Mouse (Mus musculus) lung, postnatal 10 days (tissue): ENCODE results near the gene Srl.
A peak's percentile ranks its signal among the peaks of the same experiment; 100 is the strongest.
"Not testable (repeated sequence)": the region's sequence is repeated elsewhere in the genome, so short reads cannot be mapped to it uniquely, and the experiment has no call there.

Source experiments
- DNase-seq: peaks from one replicate; pipeline ENCODE4 v3.0.0; 2021

Srl gene

DNA sequence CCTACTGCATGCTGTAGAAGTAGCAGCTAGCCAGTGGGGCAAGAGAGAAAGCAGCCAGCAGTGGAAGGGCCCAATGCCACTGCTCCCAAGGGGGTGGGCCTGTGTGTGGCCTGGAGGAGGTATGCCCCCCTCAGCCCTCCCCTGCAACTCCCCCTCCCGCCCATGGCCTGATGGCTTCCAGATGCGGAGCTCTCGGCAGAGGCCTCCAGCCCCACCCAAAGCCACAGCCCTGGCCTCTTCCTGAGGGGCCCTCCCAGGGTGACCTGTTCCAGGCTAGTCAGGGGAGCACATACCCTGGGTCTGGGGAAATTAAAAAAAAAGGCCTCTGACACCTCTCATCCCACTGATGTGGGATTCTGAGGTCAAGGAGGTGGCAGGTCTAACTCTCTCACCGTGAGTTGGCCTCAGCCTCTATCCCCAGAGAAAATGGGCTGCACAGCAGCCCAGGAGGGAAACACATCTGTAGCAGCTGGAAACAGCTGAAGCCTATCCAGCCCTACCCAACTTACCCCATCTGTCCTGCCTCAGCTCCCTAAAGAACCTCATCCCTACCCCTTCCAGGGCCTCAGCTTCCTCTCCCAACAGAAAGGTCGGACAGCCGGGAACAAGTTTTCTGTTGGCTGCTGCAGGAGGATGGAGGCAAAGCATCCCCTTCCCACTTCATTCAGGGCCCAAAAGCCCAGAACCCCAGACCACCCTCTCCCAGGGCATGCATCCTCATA is 11.4 kb upstream of the Srl start:
- DNase-seq = peak; percentile 42

DNA sequence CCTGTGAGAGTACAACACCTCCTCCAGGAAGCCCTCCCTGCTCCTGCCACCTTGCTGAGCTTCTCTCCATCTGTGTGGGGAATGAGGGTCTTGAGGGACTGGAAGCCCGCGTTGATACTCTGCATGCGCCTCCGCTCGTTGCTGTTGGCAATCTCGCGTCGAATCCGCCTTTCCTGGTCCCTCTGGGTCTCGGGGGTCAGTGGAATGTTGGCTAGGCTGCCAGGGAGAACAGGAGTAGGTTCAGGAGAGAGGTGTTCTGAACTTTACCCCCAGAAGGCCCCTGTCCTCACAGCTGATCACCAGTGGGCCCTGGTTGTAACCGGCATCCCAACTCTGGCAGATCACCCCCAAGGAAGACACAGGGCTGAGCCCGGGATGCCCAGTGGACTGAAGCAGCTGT is 10.3 kb upstream of the Srl start:
- DNase-seq = no peak

DNA sequence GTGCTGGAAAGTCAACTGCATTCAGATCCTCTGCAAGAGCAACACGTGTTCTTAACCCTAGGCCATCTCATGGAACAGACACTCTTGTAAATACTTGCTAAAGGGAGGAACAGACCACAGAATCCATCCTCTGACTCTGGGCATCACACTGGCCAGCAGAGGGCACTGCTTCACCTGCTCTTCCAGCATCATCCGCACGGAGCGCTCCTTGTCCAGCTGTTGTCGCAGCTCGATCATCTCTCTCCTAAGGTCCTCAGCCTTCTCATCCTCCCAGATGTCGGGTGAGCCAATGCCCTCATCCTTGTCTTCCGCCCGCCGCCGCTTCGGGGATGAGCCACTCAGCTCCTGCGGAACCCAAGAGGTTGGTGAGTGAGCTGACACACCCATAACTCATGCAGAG is 9.4 kb upstream of the Srl start:
- peak; percentile 83 for DNase-seq

DNA sequence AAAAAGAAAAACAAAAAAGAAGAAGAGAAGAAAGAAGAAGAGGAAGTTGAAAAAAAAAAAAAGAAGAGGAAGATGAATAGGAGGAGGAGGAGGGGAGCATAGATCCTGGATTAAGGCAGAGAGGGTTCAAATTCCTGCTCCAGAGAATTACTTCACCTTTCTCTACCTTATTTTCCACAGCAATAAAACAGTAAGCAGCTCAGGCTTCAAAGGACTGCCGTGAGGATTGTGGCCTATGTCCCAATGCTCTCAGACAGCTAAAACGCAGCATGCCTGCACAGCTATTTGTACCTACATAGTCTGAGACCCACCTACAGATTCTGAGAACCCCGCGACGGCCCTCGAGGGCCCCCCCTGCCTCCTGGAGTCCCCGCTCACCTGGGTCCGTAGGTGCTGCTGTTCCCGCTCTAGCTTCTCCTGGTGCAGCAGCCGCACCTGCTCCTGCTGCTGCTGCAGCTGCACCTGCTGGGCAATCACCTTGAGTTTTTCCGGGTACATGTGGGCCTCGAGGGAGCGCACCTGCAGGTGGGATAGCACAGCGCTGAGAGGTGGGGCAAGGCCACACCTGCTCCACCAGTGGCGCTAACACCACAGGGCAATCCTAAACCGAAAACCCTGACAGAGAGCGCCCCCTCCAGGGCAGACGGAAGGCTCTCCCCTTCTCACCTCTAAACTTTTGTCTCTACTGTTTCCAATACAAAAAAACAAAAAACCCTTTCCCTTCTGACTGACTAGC is 7.5 kb upstream of the Srl start:
- DNase-seq = no peak

DNA sequence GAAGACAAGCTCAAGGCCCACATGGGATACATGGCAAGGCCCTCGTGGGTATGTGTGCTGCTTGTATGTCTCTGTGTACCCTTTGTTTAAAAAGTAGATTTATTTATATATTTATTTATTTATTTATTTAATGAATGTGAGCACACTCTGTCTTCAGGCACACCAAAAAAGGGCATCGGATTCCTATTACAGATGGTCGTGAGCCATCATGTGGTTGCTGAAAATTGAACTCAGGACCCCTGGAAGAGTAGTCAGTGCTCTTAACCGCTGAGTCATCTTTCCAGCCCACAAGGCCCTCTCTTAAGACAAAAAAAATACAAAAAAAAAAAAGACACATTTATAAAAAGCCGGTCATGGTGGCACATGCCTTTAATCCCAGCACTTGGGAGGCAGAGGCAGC is 6.0 kb upstream of the Srl start:
- no peak for DNase-seq

DNA sequence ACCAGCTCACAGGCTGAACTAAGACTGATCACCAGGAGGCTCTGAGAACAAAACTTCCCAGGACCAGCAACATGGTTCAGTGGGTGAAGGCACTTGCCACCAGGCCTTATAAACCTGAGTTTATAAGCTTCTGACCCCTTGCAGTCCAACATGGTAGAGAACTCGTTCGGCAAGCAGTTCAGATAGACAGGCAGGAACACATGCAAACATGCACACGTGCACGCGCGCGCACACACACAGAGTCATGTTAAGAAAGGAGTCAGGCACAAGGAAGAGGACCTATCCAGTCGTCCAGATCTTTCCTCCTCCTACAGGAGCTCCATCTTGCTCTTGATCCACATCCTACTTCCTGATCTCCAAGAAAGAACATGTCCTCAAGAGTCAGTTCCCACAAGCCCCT is 5.2 kb upstream of the Srl start:
- DNase-seq = no peak

DNA sequence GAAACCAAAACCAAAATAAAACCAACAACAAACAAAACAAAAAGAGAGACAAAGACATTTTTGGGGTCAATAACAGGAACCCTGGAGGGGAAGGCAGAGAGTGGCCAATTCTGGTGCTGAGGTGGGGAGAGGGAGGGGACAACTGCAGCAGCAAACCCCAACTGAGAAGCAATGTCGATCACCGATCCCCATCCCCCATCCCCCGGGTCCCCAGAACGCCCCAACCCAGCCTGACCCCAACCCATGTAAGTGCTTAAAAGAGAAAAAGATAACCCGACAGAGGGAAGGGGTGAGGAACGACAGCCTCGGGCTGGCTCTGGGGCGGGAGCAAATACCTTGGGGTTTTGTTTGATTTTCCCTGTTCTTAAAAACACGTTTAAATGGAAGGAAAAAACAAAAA is 3.2 kb upstream of the Srl start:
- DNase-seq = no peak

DNA sequence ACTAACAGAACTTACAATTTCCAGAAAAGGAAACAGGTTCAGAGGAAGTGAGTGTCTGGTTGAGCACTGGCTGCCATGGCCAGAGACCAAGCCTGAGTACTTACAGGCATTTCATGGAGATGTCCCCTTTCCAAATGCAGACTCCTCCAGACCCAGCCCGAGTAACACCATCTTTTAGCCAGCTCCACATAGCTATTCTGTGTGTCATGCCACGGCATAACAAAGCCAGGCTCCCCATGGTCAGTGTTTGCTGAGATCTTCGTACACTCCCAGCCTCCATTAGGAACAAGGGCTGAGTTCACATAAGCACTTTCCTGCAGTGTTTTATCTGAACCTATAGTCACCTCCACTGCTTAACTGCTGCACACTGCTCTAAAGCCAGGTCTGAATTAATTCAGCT is 1.6 kb upstream of the Srl start:
- DNase-seq = no peak

DNA sequence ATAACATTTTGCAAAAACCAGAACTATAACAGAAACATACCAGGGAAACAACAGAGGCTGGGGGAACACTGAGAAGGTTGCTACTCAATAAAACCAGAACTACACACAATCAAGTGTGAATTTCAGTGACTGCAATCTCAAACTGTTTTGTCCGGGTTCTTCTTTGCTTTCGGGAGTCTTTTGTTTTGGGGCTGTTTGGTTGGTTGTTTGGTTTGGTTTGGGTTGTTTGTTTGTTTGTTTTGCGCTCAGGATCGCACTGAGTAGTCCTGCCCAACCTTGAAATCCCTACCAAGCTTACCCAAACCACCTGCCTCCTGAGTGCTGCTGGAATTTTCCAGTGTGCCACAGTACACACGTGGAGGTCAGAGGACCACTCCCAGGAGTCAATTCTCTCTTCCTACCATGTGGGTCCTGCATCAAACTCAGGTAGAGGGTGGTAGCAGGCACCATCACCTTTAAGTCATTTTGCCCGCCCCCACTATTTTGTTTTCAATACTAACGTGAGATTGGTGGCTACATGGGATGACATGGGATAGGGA is 689 bp upstream of the Srl start:
- DNase-seq = no peak

DNA sequence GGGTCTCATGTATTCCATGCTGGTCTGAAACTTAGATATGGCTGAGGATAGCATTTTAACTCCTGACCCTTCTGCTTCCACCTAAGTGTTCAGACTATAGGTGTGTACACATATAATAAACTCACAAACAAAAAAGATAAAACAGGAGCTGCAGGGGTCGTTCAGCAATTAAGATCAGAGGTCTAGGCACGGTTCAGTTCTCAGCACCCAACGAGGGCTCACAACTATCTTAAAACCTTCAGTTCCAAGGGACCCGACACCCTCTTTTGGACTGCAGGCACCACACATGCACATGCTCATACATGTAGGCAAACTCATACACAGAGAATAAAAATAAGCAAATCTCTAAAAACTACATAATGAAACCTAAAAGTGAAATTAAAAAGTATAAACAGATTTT is 583 bp downstream of the Srl start:
- no peak for DNase-seq

DNA sequence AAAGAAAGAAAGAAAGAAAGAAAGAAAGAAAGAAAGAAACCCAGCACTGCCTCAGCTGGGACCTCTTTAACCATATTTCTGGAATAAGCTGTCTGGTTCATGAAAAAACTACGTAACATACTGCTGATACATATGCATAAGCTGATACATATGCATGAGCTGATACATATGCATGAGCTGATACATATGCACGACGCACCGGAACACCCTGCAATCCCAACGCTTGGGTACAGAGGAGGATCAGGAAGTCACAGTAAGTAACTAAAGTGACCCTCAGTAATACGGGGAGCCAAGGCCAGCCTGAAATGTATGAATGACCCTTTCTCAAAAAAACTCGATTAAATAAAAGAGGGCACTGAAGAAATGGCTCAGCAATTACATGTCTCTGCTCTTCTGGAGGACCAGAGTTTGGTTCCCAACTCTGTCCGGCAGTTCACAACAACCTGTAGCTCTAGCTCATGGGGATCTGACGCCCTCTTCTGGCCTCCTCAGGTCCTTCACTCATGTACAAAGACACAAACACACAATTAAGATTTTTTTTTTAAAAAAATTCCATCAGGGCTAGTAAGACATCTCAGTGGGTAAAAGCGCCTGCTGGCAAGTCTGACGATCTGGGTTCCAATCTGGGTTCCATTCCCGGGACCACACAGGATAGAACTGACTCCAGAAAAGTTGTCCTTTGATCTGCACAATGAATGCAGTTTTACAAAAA is 1.4 kb downstream of the Srl start:
- DNase-seq = no peak

DNA sequence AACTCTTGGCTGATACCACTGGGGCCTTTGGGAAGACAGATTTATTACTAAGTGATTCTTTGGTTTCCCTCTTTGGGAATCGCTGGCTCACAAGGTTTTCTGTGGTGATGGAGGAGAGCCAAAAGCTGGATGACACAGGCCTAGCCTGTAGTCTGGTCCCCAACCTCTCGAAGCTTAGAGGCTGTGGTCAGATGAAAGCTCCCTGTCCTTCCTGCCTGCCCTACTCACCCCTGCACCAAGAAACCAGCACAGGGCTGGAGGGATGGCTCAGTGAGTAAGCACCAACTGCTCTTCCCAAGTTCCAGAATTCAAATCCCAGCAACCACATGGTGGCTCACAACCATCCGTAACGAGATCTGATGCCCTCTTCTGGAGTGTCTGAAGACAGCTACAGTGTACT is 2.1 kb downstream of the Srl start:
- no peak for DNase-seq

DNA sequence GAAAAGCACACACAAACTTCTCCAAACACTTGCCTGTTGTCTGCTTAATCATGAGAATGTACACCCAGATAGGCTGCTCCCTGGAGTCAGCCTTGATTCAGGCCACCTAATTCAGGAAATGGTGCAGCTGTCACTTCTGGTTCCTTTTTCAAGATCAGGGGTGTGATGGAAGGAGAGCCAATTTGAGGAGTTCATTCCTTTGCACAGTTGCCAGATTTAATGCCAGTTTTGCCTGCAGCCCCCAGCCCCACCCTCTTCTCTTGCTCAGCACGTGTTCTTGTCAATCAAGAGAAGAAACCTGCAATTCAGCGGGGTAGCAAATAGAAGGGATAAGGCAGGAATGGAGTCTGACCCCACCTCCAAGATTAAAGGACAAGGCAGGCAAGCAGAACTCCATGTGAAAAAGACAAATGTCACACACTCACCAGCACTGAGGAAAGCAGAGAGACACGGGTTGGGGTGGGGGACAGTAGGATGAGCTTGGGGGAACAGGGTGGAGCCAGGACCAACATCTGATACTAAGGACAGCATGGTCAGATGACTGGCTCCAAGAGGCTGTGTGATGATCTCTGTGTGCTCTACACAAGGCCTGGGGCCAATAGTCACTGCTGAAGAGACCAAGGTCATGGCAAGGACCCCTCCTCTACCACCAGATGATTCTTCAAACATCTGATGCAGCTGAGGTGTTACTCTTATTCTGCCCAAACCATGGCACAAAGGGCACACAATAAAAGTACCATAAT is 3.8 kb downstream of the Srl start:
- no peak for DNase-seq

DNA sequence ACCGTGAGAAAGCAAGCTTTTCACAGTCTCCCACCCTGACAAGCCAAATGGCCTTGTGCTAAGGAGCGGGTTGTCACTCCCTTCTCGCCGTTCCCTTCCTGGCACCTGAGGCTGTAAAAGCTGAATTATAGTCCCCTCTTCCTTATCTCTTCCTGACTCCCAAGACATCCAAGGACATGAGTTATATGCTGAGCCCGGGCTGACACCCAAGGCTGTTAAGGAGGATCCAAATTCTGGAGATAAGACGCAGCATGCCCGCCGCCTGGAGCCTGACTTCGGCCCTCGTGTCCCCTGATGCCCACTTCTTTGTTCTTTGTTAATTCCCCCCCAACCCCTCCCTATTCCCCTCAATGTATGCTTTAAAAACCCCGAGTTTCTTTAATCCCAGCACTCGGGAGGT is 14.2 kb downstream of the Srl start:
- not testable (repeated sequence) for DNase-seq

DNA sequence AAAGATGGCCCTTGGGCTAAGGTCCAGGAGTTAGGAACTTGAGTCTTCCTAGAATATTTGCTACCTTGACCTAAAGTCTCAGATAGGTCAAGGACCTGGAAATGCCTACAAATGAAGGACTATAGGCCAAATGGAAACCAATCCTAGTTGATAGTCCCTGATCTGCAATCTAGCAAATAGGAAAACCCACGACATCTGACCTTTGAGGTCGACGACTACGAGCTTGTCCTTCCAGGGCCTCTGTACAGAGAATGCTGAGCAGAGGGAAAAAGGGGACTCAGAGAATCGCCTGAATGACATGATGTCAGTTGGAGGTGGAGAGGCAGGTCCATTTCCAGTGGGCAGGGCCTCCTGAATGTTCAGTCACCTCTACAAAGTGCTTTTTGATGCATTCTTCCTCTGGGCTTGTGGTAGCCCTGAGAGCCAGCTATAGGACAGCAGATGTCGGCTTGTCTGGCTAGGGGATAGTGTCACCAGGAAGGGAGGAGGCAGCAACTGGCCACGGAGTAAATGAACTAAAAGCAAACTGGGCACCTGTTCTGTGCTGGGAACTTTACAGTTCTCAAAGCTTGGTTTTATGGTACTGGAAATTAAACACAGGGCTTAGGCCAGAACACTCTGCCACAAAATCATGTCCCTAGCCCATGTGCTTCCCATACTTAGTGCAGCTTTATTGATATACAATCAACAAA is 18.2 kb downstream of the Srl start:
- no peak for DNase-seq

DNA sequence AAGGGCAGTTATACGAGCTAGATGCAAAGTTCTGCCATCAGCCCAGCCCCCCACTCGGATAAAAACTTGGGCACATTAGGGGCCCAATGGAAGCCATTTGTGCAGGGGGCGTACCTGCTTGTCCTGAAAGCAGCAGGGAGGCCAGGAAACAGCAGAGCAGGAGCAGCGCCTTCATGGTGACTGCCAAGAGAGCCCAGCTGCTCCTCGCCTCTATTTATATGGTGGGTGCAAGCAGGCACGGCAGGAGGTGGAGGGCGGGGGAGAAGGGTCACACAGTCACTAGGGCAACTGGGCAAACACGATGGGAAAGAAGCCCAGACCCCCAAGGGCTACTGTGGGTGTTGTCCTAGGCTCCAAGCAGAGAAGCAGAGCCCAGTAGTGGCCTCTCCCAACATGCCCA is 18.7 kb downstream of the Srl start:
- DNase-seq = no peak

DNA sequence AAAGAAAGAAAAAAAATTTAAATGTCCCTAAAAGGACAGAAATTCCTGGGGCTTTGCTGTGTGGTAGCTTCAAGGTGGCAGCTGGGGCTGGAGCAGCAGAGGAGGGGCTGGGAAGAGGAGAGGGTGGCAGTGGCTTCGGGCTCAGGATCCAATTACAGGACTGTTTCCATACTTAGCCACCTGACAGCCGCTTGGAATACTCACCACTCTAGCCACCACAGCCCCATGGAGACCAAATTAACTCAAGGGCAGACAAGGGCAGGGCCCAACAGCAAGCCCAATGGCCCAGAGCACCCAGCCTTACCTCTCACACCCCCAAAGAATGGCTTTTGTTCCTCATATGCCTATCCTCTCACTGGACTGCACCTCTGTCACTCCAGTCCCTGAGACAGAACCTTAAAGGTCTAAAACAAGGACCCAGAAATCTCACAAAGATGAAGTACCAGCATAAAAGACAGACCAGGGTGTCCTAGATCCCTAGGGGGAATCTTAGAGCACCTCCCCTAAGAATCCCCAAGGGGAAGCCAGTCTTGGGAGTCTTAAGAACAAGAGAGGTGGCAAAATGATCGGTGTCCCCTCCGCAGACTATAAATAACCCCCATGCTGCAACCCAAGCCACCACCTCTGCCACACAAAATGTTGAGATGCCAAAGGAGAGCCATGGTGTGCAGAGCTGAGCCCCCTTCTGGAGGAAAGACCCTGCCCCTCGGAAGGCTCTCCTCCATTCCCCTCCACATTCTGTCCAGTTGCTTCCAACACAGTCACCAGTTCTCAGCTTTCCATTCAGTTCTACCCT is 19.7 kb downstream of the Srl start:
- no peak for DNase-seq

DNA sequence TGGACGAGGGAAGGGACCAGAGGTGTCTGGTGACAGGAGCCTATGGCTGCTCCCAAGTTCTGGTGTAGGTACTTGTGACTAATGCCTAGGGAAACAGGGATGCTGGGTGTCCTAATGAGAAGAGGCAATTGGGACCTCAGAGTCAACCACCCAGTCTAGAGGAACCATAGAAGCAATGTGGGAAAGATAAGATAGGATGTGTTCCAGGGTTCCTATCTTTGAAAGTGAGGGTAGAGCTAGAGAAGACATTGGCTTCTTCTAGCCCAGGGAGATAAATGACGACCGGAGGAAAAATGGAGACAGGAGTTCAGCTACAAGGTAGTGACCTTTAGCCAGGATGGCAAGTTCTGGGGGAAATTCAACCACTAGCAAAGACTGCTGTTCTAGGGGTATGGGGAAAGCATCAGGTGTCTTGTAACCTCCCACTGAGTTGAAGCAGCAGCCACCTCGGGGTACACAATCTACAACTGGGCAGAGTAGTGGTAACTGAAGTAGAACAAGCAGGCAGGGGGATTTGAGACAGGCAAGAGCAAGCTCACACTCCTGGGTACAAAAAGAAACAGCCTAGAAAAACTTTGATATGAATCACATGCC is 20.4 kb downstream of the Srl start:
- no peak for DNase-seq

DNA sequence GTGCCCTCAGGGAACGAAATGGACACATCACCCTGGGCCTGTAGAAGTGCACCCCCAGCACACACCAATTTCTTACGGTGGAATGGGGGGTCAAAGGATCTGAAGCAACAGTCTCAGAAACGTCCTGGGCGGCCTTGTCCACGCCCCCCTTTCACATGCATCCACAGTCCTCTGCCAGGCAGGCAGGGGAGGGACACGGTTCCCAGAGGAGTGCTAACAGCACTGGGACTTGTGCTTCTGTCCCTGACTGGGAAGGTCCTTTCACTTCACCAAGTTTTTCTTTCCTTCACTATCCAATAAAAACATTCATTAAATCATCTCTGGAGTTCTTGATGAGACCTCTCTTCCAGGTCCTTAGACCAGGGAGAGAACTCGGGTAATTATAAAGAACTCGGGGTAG is 20.9 kb downstream of the Srl start:
- DNase-seq = no peak

DNA sequence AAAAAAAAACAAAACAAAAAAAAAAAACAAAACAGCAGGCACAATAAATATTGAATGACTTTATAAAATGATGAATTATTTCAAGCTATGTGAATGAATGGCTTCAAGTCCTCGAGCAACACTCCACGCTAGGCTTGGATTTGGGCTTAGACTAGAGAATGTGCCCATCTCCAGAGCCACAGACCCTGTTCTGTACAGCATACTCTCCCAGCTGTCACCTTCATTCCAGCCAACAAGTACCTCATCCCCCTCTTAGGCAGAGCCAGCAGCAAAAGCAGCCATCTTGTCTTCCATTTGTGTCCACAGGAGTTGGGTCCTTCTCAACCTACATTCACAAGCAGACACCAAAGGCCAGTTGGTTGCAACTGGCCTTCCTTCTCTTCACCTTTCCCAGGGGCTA is 21.8 kb downstream of the Srl start:
- DNase-seq = no peak

DNA sequence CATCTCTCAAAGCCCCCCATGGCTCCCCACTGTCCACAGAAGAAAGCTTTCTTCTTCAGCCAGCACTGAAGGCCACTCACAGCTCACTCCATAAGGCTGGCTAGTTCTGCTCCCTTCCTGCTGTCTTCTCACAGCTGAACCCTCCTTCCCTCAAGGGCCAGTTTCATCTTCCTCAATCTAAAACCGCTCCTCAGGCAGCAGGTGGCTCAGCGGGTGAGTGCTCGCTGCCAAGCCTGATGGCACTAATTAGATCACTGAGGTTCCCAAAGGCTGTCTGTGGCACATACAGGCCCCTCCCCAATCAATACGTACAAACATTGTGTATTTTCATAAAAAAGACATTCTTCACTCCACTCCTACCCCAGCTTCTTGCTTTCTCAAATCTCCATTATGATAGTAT is 22.5 kb downstream of the Srl start:
- DNase-seq = no peak
